Mouse (Mus musculus): ENCODE results near the gene Atg4d.
"Not testable (repeated sequence)": the region's sequence is repeated elsewhere in the genome, so short reads cannot be mapped to it uniquely, and the experiment has no call there.

The Atg4d gene

DNA sequence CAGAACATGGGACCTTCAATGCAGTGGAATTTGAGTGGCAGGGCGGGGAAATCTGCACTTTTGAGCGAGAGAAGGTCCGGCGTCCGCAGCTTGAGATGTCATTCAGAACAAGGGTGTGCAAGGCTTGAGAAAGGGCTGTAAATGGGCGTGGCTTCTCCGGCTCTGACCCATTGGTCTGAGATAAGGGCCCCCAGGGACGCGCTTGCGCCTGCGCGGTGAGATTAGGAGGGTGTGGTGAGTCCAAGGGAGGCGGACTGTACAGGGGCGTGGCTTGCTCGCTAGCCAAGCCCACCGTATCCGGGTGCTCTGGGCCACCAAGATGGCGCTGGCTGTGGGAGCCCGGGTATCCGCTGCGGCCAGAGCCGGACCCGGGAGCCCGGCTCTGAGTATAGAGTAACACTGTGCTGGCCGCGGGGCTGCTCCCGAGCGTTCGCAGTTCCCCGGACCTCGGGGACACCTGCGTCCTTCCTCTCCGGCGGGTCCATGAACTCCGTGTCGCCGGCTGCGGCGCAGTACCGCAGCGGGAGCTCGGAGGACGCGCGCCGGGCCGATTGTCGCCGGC, at the start of gene Atg4d:
Gene Atg4d (plus strand): TSS at position 294 of the 562 bp plus-strand sequence.
- peak; percentile 97 to 99 for DNase-seq

DNA sequence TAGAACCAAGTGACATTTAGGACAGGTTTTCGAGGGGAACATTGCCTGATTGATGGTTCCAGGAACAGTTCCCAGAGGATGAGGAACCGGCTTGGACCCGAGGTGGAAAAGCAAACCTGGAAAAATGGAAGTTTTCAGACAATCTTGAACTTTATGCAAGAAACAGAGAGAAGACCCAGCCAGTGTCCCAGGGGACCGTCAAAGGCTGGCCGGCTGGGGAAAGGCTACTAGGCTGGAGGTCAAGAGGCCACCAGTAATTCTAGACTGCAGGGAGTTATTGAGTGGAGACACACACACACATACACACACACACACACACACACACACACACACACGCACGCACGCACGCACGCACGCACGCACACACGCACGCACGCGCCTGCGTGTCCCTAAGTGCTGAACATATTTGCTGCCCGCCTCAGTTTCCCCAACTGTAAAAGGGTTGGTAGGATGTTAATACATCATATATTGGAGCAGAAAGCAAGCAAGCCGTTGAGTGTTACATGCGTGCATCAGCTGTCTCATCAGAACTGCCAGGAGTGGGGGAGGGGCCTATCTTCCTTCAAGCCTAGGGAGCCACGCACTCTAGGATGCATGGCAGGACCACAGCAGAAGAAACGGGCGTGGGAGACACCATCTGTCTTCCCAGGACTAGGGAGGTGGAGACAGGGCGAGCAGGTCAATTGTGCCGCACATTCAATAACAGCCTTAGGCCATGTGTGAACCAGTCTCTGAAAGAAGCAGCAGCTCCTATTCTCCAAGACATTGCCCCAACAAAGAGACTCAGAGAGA, 48.8 kb upstream of the Atg4d start:
- DNase-seq: peak in 1 of 2 experiments; percentile 59

DNA sequence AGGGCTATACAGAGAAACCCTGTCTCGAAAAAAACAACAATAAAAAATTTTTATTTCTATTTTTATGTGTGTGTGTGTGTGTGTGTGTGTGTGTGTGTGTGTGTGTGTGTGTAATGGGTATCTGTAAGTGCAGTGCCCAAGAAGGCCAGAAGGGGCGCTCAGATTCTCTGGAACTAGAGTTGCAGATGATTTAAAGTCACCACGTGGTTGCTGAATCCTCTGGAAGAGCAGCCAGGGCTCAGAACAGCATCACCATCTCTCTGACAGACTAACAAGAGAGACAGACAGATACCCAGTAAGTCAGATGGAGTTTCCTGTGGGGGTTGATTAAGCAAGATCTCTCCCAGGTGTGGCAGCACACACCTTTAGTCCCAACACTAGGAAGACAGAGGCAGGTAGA, 45.3 kb upstream of the Atg4d start:
- peak in 1 of 2 experiments; percentile 49 for DNase-seq

DNA sequence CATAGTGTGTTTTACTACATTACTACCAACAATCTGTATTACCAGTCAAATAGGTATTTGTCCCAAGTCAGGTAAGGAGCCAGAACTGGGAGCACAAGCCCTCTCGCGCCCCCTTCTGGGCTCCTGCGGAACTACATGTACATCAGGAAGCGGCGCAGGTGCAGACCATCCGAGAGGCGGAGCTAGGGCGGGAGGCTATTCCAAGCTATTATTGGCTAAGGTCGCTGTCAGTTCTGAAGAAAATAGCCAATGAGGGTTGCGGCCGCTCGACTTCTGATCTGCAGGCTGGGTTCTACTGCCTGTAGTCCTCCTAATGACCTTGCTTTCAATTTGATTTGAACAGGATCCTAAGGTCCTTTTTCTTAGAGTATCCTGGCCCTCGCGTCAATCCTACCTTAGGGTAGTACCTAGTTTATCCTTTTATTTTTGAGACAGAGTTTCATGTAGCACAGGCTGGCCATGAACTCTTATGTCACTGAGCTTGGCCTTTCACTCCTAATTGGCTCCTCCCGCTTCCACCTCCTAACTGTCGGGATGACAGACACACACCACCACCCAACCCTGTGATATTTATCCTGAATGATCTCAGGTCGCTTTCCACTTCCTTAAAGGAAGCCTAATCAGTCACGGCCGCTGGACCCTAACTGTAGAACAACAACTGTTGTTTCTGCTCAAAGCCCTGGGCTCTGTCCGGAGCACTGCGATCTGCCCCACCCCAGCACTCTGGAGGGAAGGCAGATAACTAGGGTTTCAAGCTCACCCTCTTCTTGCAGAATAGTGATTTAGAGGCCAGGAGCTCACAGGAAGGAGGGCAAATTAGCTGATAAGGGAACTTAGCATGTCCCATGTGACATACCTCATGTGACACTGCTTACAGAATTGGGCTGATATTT, 44.4 kb upstream of the Atg4d start:
- peak; percentile 98 to 99 for DNase-seq

DNA sequence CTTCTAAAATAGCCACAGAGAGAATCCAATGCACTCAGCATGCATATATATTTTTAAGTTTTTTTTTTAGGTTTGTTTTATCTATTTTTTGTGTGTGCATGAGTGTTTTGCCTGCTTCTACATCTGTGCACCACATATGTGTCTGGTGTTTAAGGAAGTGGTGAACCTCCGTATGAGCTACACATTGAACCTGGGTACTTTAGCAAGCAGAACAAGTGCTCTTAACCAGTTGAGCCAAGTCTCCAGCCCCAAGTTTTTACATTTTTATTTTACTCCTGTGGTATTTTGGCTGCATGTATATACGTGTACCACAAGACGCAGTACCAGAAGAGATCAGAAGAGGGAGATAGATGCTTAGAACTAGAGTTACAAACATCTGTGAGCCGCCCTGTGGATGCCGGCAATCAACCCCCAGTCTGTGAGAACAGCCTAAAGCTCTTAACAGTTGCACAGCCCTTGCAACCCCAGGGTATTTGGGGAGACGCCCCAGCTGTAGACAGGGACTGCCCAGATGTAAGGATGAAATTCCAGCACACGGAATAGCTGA, 43.6 kb upstream of the Atg4d start:
- no peak for DNase-seq

DNA sequence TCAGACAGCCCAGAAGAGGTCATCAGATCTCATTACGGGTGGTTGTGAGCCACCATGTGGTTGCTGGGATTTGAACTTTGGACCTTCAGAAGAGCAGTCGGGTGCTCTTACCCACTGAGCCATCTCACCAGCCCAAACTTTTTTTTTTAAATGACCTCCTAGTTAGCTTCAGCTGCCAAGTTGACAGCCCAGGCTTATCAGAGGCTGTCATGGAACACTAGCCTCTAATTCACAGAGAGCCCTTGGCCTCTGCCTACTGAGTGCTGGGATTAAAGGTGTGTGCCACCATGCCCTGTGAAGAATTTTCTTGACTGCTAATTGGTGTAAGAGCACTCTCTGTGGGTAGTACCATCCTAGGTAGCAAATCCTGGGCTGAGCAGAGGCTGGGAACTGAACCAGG, 41.6 kb upstream of the Atg4d start:
- not testable (repeated sequence) for DNase-seq

DNA sequence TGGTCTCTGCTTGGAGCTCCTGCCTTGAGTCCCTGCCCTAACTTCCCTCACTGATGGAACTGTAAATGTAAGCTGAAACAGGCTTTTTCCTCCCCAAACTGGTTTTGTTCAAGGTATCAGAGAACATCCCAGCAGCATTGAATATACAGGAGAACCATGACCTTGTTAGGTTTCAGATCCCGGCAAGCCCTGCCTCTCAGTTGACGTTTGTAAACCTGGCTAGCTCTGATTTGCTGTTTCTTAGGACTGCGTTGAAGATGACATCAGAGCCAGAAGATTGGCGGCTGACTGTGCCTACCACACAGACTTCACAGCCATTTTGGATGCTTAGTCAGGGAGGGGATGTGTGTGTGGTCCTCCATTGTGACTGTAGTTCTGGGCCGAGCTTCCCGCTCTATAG, 41.2 kb upstream of the Atg4d start:
- DNase-seq: no peak

DNA sequence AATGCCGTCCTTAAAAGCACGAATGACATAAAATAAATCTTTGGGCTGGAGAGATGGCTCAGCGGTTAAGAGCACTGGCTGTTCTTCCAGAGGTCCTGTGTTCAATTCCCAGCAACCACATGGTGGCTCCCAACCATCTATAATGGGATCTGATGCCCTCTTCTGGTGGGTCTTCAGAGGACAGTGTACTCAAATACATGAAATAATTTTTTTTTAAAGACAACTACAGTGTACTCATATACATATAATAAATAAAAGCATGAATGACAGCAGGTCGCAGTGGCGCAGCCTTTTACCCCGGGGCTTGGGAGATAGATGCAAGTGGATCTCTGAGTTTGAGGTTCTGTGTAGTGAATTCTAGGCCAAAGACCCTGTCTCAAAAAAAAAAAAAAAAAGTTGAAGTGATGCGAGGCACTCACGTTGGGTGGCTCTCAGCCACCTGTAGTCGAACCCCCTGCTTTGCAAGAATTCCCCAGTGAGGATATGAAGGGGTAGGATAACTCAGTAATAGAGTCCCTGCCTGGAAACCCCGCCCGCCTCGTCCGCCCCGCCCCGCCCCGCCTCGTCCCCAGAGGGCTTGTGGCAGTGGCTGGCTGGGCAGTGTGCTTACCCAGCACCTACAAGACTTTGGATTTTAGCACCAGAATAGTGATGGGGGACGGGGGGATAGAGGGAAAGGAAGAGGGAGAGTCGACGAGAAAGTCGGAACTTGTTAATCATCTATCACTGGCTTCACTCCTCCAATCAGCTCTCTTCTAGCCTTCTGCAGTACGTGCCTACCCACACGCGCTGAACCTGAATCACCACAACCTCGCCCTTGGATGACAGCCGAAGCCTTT, 40.3 kb upstream of the Atg4d start:
- peak in 1 of 2 experiments; percentile 48 for DNase-seq

DNA sequence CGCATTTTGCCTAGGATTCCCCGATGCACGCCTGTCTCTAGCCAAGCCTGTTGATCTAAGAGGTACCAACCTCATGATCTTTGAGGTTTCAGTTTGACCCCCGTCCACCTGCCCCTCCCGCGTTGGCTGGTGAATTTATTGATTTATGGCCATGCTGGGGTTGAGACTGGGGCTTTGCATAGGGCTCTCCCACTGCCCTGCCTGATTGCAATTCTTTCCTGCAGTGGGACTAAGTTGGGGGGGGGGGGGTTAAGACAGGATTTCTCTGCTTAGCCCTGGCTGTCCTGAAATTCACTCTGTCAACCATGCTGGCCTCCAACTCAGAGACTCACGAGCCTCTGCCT, 39.7 kb upstream of the Atg4d start:
- no peak for DNase-seq

DNA sequence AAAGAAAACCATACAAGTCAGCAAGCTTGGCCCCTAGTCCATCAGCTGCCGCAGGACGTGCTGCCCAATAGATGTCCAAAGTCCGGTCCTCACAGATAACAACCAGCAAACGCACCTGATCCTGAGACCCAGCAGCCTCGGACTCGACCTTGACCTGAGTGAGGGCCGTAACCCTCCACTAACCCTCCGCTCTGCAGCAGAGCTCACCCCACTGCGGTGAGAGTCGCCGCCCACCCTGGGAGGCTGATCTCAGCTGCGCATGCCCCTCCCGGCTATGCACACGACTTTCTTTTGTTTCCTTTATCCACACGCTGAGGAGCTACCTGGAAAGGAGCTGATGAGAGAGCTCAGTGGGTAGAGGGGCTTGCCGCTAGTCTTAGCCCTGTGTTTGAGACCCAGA, 37.8 kb upstream of the Atg4d start:
- DNase-seq: no peak

DNA sequence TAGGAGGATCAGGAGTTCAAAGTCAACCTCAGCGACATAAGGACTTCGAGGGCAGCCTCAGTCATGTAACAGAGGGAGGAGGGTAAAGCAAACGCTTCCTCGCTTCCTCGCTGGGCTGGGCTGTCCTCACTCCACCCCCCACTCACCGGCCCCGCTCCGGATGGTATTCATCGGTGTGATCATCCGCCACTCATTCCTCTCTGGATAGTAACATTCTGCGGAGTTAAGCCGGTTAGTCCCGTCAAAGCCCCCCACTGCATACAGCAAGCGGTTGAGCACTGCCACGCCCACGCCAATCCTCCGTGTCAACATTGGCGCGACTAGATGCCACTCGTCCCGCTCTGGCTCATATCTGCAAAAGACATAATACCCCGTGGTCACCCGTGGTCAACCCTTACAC, 33.5 kb upstream of the Atg4d start:
- no peak for DNase-seq

DNA sequence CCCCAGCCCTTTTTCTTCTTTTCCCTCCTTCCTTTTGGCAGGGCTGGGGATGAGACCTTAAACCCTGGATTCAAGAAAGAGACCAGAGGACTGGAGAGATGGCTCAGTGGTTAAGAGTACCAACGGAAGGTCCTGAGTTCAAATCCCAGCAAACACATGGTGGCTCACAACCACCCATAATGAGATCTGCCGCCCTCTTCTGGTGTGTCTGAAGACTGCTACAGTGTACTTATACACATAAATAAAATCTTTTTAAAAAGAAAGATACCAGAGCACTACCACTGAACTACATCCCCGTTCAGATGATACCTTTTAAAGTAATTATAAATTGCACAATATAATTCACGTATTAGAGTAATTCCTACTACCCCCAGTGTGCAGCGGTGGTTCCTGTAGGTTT, 32.2 kb upstream of the Atg4d start:
- no peak for DNase-seq

DNA sequence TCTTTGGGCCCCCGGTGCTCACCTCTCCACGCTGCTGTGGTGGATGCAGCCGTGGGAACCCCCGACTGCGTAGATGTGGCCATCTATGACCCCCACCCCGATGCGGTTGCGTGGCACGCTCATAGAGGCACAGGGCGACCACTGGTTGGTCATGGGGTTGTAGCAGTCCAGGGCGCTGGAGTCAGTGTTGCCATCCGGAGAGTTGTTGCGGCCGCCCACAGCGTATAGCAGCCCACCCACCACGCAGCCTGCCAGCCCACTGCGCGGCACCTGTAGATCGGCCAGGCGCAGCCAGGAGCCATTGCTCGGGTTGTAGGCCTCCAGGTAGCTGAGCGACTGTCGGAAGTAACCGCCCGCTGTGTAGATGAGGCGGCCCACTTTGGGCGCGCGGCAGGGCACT, 31.7 kb upstream of the Atg4d start:
- peak in 1 of 2 experiments; percentile 7 for DNase-seq

DNA sequence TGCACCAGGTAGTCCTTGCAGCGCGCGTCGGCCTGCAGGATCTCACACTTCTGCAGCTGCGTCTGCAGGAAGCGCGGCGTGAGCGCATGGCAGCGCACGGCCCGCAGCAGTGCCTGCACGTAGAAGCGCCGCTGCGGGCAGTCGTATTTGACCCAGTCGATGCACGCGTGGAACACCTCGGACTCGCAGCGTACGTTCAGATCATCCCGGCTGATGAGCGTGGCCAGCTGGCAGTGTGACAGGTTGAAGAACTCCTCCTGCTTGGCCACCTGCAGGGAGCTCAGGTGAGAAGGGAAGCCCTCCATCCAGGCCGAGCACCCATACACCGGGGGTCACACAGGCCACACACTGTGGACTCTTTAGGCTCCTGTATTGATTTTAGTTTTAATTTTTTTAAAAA, 31.3 kb upstream of the Atg4d start:
- peak; percentile 21 to 43 for DNase-seq

DNA sequence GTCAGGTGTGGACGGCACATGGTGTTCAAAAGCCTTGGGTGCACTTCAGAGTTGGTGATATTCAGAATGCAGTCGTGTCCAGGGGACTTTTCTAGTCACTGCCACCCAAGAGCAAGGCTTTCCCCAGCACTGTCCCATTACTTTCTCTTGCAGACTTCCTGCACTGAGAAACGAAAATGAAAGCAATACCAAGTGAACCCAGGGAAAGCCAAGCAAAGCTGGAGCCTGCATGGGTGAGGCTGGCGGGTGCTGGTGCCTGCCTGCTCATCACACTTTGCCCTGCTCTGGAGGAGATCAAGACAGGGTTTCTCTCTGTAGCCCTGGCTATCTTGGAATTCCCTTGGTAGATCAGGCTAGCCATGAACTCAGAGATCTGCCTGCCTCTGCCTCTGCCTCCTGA, 29.8 kb upstream of the Atg4d start:
- no peak for DNase-seq

DNA sequence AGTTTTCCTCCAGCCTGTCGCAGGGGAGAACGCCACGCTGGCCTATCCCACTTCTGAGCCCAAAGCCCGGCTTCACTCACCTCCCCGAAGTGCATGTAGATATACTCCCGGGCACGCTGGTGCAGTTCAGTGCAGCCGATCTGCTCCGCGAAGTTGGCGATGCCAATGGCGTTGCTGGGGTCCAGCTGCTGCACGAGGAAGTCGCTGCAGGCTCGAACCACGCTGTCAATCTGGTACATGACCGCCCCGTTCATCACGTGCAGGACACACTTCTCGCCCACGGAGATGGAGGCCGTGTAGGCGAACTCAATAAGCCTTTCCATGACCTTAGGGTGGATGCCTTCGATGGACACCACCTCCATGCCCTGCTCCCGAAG, 28.1 kb upstream of the Atg4d start:
- DNase-seq: peak; percentile 17 to 49

DNA sequence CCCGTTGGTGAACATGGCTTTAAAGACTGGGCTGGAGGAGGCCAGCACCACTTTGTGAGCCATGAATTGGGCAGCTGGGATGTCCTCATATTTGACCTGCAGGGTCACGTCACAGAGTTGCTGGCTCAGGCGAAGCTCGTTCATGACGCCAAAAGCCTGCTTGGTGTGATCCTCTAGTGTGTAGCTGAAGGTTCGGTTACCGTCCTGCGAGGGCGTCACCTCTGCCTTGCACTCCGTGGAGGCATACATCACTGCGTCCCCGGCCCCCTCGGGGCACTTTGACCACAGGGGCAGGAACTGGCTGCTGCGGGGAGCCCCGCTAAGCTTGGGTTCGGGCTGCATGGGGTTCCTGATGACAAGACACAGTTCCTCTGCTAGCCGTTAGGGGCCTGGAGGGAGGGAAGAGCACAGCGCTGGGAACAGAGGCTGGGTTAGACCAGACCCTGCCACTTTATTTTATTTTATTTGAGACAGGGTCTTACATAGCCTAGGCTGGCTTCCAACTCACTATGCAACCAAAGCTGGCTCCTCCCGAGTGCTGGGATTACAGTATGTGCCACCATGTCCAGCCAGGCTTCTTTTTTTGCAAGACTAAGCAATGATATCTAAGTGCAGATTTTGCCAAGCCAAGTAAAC, 27.6 kb upstream of the Atg4d start:
- DNase-seq: peak; percentile 58 to 59

DNA sequence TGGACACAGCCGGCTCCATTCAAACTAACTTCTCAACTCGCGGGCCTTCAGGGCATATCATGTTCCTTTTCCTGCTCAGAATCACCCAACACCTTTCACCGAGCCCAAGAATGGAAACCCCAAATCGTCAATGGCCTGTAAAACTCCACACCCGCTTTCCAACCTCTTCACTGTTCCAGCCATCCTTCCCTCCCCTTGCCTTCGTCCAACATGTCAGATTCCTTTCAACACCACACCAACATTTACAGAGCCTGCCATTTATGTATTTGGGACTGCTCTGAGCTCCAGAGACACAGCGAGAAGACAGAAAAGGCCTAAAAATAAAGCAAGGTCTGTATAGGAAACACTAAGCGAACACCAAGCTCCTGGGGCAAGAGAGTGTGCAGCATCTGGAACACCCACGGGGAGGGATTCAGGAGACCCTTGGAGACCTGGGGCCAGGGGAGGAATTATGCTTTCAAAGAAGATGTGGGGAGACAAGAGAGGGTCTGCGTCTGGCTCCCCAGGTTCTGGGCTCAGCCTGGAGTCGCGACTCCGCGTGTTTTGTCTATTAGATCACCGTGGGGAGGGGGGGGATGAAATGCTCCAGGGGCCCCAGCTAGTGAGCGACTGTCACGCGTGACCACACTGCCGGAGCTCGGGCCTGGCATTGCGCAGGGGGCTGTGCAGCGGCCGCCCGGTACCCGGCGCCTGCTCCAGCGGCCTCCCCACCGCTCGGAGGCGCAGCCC, 26.9 kb upstream of the Atg4d start:
- no peak for DNase-seq

DNA sequence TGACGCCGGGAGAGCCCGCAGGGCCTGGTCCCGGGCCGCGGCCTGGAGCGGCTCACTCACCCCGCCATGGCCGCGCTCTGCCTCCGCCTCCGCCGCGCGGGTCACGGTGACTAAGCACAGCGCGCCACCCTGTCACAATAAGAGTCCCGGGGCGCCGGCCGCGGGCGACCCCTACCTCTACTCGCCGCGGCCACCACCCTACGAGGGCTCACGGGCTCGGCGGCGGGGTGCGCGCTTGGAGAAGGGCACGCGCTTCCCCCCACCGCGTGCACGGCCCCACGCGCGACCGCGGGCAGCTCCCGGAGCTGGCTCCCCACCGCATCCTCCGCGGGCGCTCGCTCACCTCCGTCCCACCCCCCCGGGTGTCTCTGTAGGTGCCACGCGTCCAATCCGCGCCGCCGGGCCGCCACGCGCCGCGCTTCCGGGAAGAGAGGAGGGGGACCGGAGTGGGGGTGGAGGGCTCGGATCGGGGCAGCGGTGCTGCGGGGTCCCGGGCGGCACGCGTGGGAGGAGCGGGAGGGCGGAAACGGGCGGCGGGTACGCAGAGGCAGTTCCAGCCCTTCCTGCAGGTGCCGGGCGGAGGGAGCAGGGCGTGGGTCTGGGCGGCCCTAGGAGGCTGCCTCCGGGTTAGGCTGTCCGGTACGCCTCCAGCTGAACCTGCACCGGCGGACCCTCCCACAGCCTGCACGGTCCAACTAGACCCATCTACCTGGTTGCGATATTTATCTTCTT, 26.2 kb upstream of the Atg4d start, which contains the start of gene Keap1:
Gene Keap1 (minus strand): TSS at position 629 of the 732 bp plus-strand sequence.
- DNase-seq: peak; percentile 89 to 90

DNA sequence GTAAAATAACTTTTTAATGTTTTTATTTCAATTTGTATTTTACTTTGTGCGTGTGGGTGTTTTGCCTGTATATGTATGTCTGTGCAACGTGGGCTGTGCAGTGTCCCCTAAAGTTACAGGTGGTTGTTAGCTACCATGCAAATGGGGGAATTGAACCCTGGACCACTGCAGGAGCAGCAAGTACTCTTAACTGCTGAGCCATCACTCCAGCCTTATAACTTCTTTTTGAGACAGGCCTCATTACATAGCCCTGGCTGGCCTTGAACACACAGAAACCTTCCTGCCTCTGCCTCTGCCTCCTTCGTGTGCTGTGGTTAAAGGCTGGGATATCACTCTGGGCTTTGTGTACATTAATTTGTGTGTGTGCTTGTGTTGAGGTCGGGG, 25.6 kb upstream of the Atg4d start:
- no peak for DNase-seq
